Mouse (Mus musculus): Measurements from ENCODE around the gene Pik3r6. TPM values are rescaled to one million over a fixed set of nuclear protein-coding genes. Genes with fewer than 3 reads are reported as not detected.

Pik3r6 gene
- polyA plus RNA-seq, 1 experiment from 2014 or later, result 1.7 TPM

GRCm38 (mm10) chr11:68498517-68498916 is 4.3 kb upstream of the Pik3r6 start:
- no peak overlapping the region for H3K4me3 ChIP-seq (replicated peaks; ENCODE audit: low read length)
- no peaks in the 10 kb centered on the region for H3K36me3 ChIP-seq (replicated peaks; ENCODE audit: control insufficient read depth, insufficient read depth)
- no peaks in the 10 kb centered on the region for H3K4me1 ChIP-seq (replicated peaks; ENCODE audit: control insufficient read depth, insufficient read depth, low read length)
- DNase-seq (ENCODE audit: low spot score) (no peak), ATAC-seq (ENCODE audit: low FRiP score) (no peak)
- H3K9ac ChIP-seq, result no peak overlapping the region
- no peaks in the 10 kb centered on the region for H3K27me3 ChIP-seq (ENCODE audit: control insufficient read depth, insufficient read depth, low read length)
- no peak overlapping the region for H3K4me2 ChIP-seq (replicated peaks)
- 90% methylated on average over 11 of the region's 11 CpGs for WGBS
- no peak overlapping the region for H3K27ac ChIP-seq
- H3K9me3 ChIP-seq (ENCODE audit: control insufficient read depth, low read length), result no peaks in the 10 kb centered on the region

DNA sequence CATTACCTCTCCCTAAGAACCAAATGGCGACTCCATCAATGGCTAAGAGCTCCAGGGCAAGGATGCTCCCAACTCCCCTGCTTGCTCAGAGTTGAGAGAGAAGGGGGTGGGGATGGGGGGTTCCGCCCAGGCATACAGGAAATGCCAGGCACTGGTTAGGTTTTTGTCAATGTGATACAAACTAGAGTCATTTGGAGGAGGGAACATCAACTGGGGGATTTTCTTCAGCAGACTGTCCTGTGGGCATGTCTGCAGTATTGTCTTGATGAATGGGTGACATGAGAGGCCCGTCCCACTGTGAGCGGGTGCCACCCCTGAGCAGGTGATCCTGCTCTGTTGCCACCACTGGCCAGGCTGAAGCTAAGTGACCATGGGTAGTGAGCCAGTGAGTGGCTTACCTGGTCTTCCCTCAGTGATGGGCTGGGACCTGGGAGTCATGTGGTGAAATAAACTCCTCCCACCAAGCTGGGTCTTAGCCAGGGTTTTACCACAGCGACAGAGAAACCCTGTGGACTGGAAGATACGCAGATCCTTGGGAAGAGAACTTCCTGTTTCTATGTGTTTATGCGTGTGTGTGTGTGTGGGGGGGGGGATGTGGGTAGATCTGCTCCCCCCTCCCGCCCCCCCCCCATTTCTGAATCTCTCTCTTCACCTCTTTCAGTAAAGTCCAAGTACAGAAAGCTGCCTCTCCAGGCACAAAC is 3.7 kb upstream of the Pik3r6 start:
- Histone ChIP-seq H3K9ac (no peak overlapping the region), H3K27me3 (ENCODE audit: control insufficient read depth, insufficient read depth, low read length) (no peaks in the 10 kb centered on the region), H3K4me1 (replicated peaks; ENCODE audit: control insufficient read depth, insufficient read depth, low read length) (no peaks in the 10 kb centered on the region), H3K9me3 (ENCODE audit: control insufficient read depth, low read length) (no peaks in the 10 kb centered on the region), H3K36me3 (replicated peaks; ENCODE audit: control insufficient read depth, insufficient read depth) (no peaks in the 10 kb centered on the region), H3K27ac (no peak overlapping the region), H3K4me3 (replicated peaks; ENCODE audit: low read length) (no peak overlapping the region), H3K4me2 (replicated peaks) (no peak overlapping the region)
- DNase-seq (ENCODE audit: low spot score), result no peak
- ATAC-seq (ENCODE audit: low FRiP score), result no peak
- 74% methylated on average over 8 of the region's 8 CpGs for WGBS

- 61% methylated on average over 14 of the region's 14 CpGs for WGBS
- Histone ChIP-seq H3K27me3 (ENCODE audit: control insufficient read depth, insufficient read depth, low read length) (no peaks in the 10 kb centered on the region), H3K4me1 (replicated peaks; ENCODE audit: control insufficient read depth, insufficient read depth, low read length) (no peaks in the 10 kb centered on the region), H3K9ac (no peak overlapping the region), H3K4me3 (replicated peaks; ENCODE audit: low read length) (no peak overlapping the region), H3K36me3 (replicated peaks; ENCODE audit: control insufficient read depth, insufficient read depth) (no peaks in the 10 kb centered on the region), H3K9me3 (ENCODE audit: control insufficient read depth, low read length) (no peaks in the 10 kb centered on the region), H3K27ac (no peak overlapping the region), H3K4me2 (replicated peaks) (no peak overlapping the region)
- DNase-seq (ENCODE audit: low spot score), result no peak
- no peak for ATAC-seq (ENCODE audit: low FRiP score)
Measured at GRCm38 (mm10) chr11:68500949-68501350, 1.9 kb upstream of the Pik3r6 start.

GRCm38 (mm10) chr11:68502408-68502807 is 411 bp upstream of the Pik3r6 start:
- Histone ChIP-seq H3K9me3 (ENCODE audit: control insufficient read depth, low read length) (no peaks in the 10 kb centered on the region), H3K4me2 (replicated peaks) (no peak overlapping the region), H3K36me3 (replicated peaks; ENCODE audit: control insufficient read depth, insufficient read depth) (no peaks in the 10 kb centered on the region), H3K27ac (no peak overlapping the region), H3K27me3 (ENCODE audit: control insufficient read depth, insufficient read depth, low read length) (no peaks in the 10 kb centered on the region), H3K4me1 (replicated peaks; ENCODE audit: control insufficient read depth, insufficient read depth, low read length) (no peaks in the 10 kb centered on the region), H3K4me3 (replicated peaks; ENCODE audit: low read length) (no peak overlapping the region), H3K9ac (no peak overlapping the region)
- WGBS, result 83% methylated on average over 2 of the region's 2 CpGs
- no peak for DNase-seq (ENCODE audit: low spot score)
- no peak for ATAC-seq (ENCODE audit: low FRiP score)

DNA sequence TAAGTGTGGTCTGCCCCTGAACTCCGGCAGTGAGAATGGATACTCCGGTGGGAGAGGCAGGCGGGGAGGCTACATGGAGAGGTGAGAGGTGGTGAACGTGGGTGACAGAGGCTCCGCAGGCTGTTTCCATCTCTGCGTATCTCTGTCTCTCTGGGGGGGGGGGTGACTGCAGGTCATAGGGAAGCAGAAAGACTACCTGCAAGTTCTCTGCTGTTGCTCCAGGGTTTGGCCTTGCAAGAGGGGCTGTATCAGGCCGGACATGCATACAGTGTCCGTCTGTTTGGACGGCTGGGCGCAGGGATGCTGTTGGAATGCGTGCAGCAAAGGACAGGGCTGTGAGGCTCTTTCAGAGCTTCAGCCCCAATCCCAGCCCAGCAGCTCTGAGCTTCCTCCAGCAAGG is 2.1 kb downstream of the Pik3r6 start:
- ATAC-seq (ENCODE audit: low FRiP score), result no peak
- Histone ChIP-seq H3K4me2 (replicated peaks) (no peak overlapping the region), H3K9ac (no peak overlapping the region), H3K4me1 (replicated peaks; ENCODE audit: control insufficient read depth, insufficient read depth, low read length) (no peaks in the 10 kb centered on the region), H3K9me3 (ENCODE audit: control insufficient read depth, low read length) (no peaks in the 10 kb centered on the region), H3K4me3 (replicated peaks; ENCODE audit: low read length) (no peak overlapping the region), H3K27me3 (ENCODE audit: control insufficient read depth, insufficient read depth, low read length) (no peaks in the 10 kb centered on the region), H3K27ac (no peak overlapping the region), H3K36me3 (replicated peaks; ENCODE audit: control insufficient read depth, insufficient read depth) (no peaks in the 10 kb centered on the region)
- DNase-seq (ENCODE audit: low spot score), result no peak
- WGBS, result 82% methylated on average over 11 of the region's 11 CpGs

GRCm38 (mm10) chr11:68507246-68507645 is 4.4 kb downstream of the Pik3r6 start:
- Histone ChIP-seq H3K27me3 (ENCODE audit: control insufficient read depth, insufficient read depth, low read length) (no peaks in the 10 kb centered on the region), H3K9ac (no peak overlapping the region), H3K4me2 (replicated peaks) (no peak overlapping the region), H3K9me3 (ENCODE audit: control insufficient read depth, low read length) (no peaks in the 10 kb centered on the region), H3K27ac (no peak overlapping the region), H3K4me3 (replicated peaks; ENCODE audit: low read length) (no peak overlapping the region), H3K4me1 (replicated peaks; ENCODE audit: control insufficient read depth, insufficient read depth, low read length) (no peaks in the 10 kb centered on the region), H3K36me3 (replicated peaks; ENCODE audit: control insufficient read depth, insufficient read depth) (no peaks in the 10 kb centered on the region)
- no peak for DNase-seq (ENCODE audit: low spot score)
- ATAC-seq (ENCODE audit: low FRiP score), result no peak
- WGBS, result 88% methylated on average over 7 of the region's 7 CpGs

DNA sequence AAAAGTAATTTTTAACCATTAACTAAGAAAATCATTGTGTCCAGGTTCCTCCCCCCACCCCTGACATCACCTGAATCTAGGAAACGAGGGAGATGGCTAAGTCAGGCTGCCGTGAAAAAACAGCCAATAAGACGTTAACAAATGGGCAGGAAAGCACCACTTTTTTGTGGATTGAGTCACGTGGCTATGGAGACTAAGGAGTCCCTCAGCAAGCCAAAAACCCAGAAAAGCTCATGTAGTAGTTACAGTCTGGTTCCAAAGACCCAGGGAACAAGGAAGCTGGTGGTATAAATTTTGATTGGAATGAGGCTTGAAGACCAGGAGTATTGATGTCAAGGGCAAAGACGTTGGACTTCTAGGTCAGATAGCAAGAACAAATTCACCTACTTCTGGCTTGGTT is 5.8 kb downstream of the Pik3r6 start:
- Histone ChIP-seq H3K9me3 (ENCODE audit: control insufficient read depth, low read length) (no peaks in the 10 kb centered on the region), H3K27ac (no peak overlapping the region), H3K36me3 (replicated peaks; ENCODE audit: control insufficient read depth, insufficient read depth) (no peaks in the 10 kb centered on the region), H3K4me1 (replicated peaks; ENCODE audit: control insufficient read depth, insufficient read depth, low read length) (no peaks in the 10 kb centered on the region), H3K4me3 (replicated peaks; ENCODE audit: low read length) (no peak overlapping the region), H3K9ac (no peak overlapping the region), H3K27me3 (ENCODE audit: control insufficient read depth, insufficient read depth, low read length) (no peaks in the 10 kb centered on the region), H3K4me2 (replicated peaks) (no peak overlapping the region)
- ATAC-seq (ENCODE audit: low FRiP score), result no peak
- WGBS, result 76% methylated on average over 5 of the region's 5 CpGs
- DNase-seq (ENCODE audit: low spot score), result no peak

DNA sequence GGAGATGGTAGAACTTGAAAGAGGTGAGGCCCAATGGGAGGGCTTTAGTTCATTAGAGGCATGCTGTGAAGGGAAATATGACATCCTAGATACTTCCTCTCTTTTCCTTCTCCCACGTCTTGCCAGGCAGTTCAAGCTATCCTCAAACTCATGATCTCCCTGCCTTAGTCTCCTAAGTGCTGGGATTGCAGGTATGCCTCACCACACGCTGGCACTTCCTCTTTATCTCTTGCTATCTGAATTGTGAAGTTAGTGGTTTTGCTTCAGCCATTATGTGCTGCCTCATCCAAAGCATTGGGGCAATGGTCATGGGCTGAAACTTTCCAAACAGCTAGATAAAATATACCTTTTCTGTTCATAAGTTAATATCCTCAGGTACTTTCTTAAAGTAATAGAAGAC is 6.4 kb downstream of the Pik3r6 start:
- Histone ChIP-seq H3K4me2 (replicated peaks) (no peak overlapping the region), H3K4me3 (replicated peaks; ENCODE audit: low read length) (no peak overlapping the region), H3K9me3 (ENCODE audit: control insufficient read depth, low read length) (no peaks in the 10 kb centered on the region), H3K27ac (no peak overlapping the region), H3K36me3 (replicated peaks; ENCODE audit: control insufficient read depth, insufficient read depth) (no peaks in the 10 kb centered on the region), H3K9ac (no peak overlapping the region), H3K4me1 (replicated peaks; ENCODE audit: control insufficient read depth, insufficient read depth, low read length) (no peaks in the 10 kb centered on the region), H3K27me3 (ENCODE audit: control insufficient read depth, insufficient read depth, low read length) (no peaks in the 10 kb centered on the region)
- WGBS, result 66% methylated on average over 2 of the region's 2 CpGs
- ATAC-seq (ENCODE audit: low FRiP score) (no peak), DNase-seq (ENCODE audit: low spot score) (no peak)

GRCm38 (mm10) chr11:68513969-68514368 is 11.2 kb downstream of the Pik3r6 start:
- H3K9me3 ChIP-seq (ENCODE audit: control insufficient read depth, low read length), result peaks cover 4% of the 10 kb centered on the region; the same call in 1 of the 2 replicates
- ATAC-seq (ENCODE audit: low FRiP score) (no peak), DNase-seq (ENCODE audit: low spot score) (no peak)
- no peak overlapping the region for H3K4me2 ChIP-seq (replicated peaks)
- H3K27me3 ChIP-seq (ENCODE audit: control insufficient read depth, insufficient read depth, low read length), result no peaks in the 10 kb centered on the region
- WGBS, result 51% methylated on average over 3 of the region's 3 CpGs
- no peaks in the 10 kb centered on the region for H3K36me3 ChIP-seq (replicated peaks; ENCODE audit: control insufficient read depth, insufficient read depth)
- H3K4me3 ChIP-seq (replicated peaks; ENCODE audit: low read length), result no peak overlapping the region
- no peak overlapping the region for H3K27ac ChIP-seq
- no peak overlapping the region for H3K9ac ChIP-seq
- H3K4me1 ChIP-seq (replicated peaks; ENCODE audit: control insufficient read depth, insufficient read depth, low read length), result no peaks in the 10 kb centered on the region

GRCm38 (mm10) chr11:68519362-68519761 is 16.5 kb downstream of the Pik3r6 start:
- ATAC-seq (ENCODE audit: low FRiP score), result no peak
- H3K9ac ChIP-seq, result no peak overlapping the region
- 93% methylated on average over 4 of the region's 4 CpGs for whole genome bisulfite sequencing
- peaks cover 9% of the 10 kb centered on the region; the same call in 1 of the 2 replicates for H3K9me3 ChIP-seq (ENCODE audit: control insufficient read depth, low read length)
- no peaks in the 10 kb centered on the region for H3K4me1 ChIP-seq (replicated peaks; ENCODE audit: control insufficient read depth, insufficient read depth, low read length)
- H3K4me3 ChIP-seq (replicated peaks; ENCODE audit: low read length), result no peak overlapping the region
- no peak overlapping the region for H3K27ac ChIP-seq
- H3K4me2 ChIP-seq (replicated peaks), result no peak overlapping the region
- no peak for DNase-seq (ENCODE audit: low spot score)
- no peaks in the 10 kb centered on the region for H3K27me3 ChIP-seq (ENCODE audit: control insufficient read depth, insufficient read depth, low read length)
- no peaks in the 10 kb centered on the region for H3K36me3 ChIP-seq (replicated peaks; ENCODE audit: control insufficient read depth, insufficient read depth)
